Mouse (Mus musculus) forebrain, embryonic 11.5 days (tissue): Measurements from ENCODE around the gene Pdhb. TPM values are rescaled to one million over a fixed set of nuclear protein-coding genes. Genes with fewer than 3 reads are reported as not detected.

Experiments
- ATAC-seq: fragments of 200-750 bp; cut with Nextera tagmentation; replicated peaks from 2 replicates; pipeline ENCODE4 v1.8.0; 2017; ENCODE audit warnings: moderate TSS enrichment; ENCODE audit not compliant: low FRiP score
- DNase-seq: peaks from one replicate; pipeline ENCODE4 v3.0.0-alpha.2; 2017; ENCODE audit warnings: low spot score
- H3K27ac ChIP-seq: fragments of 300-500 bp; sonication (generic); 2 replicates; pipeline ENCODE4 v1.5.1; 2014; ENCODE audit warnings: low read depth, low read length
- H3K27me3 ChIP-seq: fragments of 300-500 bp; sonication (generic); 2 replicates; pipeline ENCODE4 v1.6.1; 2014; ENCODE audit warnings: mild to moderate bottlenecking, low read length, mixed read lengths; ENCODE audit not compliant: control insufficient read depth, insufficient read depth
- H3K36me3 ChIP-seq: fragments of 300-500 bp; sonication (generic); 2 replicates; pipeline ENCODE4 v1.6.1; 2014; ENCODE audit warnings: mild to moderate bottlenecking, low read length, moderate library complexity, mixed read lengths; ENCODE audit not compliant: control insufficient read depth, insufficient read depth
- H3K4me1 ChIP-seq: fragments of 300-500 bp; sonication (generic); replicated peaks from 2 replicates; pipeline ENCODE4 v1.6.1; 2014; ENCODE audit warnings: low read length, mixed read lengths; ENCODE audit not compliant: control insufficient read depth, insufficient read depth
- H3K4me2 ChIP-seq: fragments of 300-500 bp; sonication (generic); 2 replicates; pipeline ENCODE4 v1.6.1; 2014; ENCODE audit warnings: low read depth, mild to moderate bottlenecking, low read length, moderate library complexity, mixed read lengths; ENCODE audit not compliant: severe bottlenecking
- H3K4me3 ChIP-seq: fragments of 300-500 bp; sonication (generic); 2 replicates; pipeline ENCODE4 v1.5.1; 2014; ENCODE audit warnings: low read depth, low read length
- H3K9ac ChIP-seq: fragments of 300-500 bp; sonication (generic); 2 replicates; pipeline ENCODE4 v1.6.1; 2014; ENCODE audit warnings: low read length
- H3K9me3 ChIP-seq: fragments of 300-500 bp; sonication (generic); 2 replicates; pipeline ENCODE4 v1.6.1; 2016; ENCODE audit warnings: low read length, mixed read lengths; ENCODE audit not compliant: control insufficient read depth
- WGBS: fragments of 180-500 bp; shearing (Covaris S2); extraction: QIAGEN DNeasy Blood & Tissue Kit; methylation state at CpG from one replicate; pipeline ENCODE4 v1.1.7; 2014; 5-methylcytosine and 5-hydroxymethylcytosine counted together
- polyA plus RNA-seq: library from polyadenylated mRNA; unstranded; fragments of >200 nt; fragmentation: Nextera tagmentation; extraction: Ambion mirVana; gene quantifications from 2 replicates; pipeline ENCODE4 v1.2.1, GENCODE M21; 2014

Pdhb gene
- polyA plus RNA-seq, 1 experiment from 2014 or later, result 202 TPM

GRCm38 (mm10) chr14:8156947-8157346 is 15.9 kb downstream of the Pdhb start:
- Histone ChIP-seq H3K27me3 (no peaks in the 10 kb centered on the region), H3K4me2 (no peak overlapping the region), H3K9ac (no peak overlapping the region), H3K36me3 (no peaks in the 10 kb centered on the region; the same call in 1 of the 2 replicates), H3K9me3 (no peaks in the 10 kb centered on the region), H3K4me3 (no peak overlapping the region), H3K4me1 (no peaks in the 10 kb centered on the region), H3K27ac (no peak overlapping the region)
- DNase-seq (no peak), ATAC-seq (no peak)
- 43% methylated on average over 3 of the region's 3 CpGs for WGBS

GRCm38 (mm10) chr14:8154072-8154471 is 18.8 kb downstream of the Pdhb start:
- H3K4me1 ChIP-seq, result no peaks in the 10 kb centered on the region
- no peak overlapping the region for H3K4me3 ChIP-seq
- H3K9me3 ChIP-seq, result no peaks in the 10 kb centered on the region
- DNase-seq (no peak), ATAC-seq (no peak)
- H3K9ac ChIP-seq, result no peak overlapping the region
- WGBS, result 84% methylated on average over 3 of the region's 3 CpGs
- H3K4me2 ChIP-seq, result no peak overlapping the region
- H3K27ac ChIP-seq, result no peak overlapping the region
- H3K27me3 ChIP-seq, result no peaks in the 10 kb centered on the region
- no peaks in the 10 kb centered on the region for H3K36me3 ChIP-seq

- 93% methylated on average over 5 of the region's 5 CpGs for WGBS
- DNase-seq (no peak), ATAC-seq (no peak)
- Histone ChIP-seq H3K9ac (no peak overlapping the region), H3K9me3 (no peaks in the 10 kb centered on the region), H3K27ac (no peak overlapping the region), H3K4me1 (no peaks in the 10 kb centered on the region), H3K4me3 (no peak overlapping the region), H3K36me3 (no peaks in the 10 kb centered on the region), H3K4me2 (no peak overlapping the region), H3K27me3 (no peaks in the 10 kb centered on the region)
Observed at GRCm38 (mm10) chr14:8151757-8152156, 21.1 kb downstream of the Pdhb start.

- H3K27ac ChIP-seq, result no peak overlapping the region
- ATAC-seq (no peak), DNase-seq (no peak)
- no peaks in the 10 kb centered on the region; the same call in 1 of the 2 replicates for H3K36me3 ChIP-seq
- no peak overlapping the region for H3K4me2 ChIP-seq
- no peaks in the 10 kb centered on the region for H3K4me1 ChIP-seq
- no peak overlapping the region for H3K9ac ChIP-seq
- no peak overlapping the region for H3K4me3 ChIP-seq
- H3K9me3 ChIP-seq, result no peaks in the 10 kb centered on the region
- H3K27me3 ChIP-seq, result no peaks in the 10 kb centered on the region
- WGBS, result 83% methylated on average over 8 of the region's 8 CpGs
Observed at GRCm38 (mm10) chr14:8148842-8149241, 24.0 kb downstream of the Pdhb start.

GRCm38 (mm10) chr14:8146611-8147223 is 26.1 kb downstream of the Pdhb start:
- H3K27me3 ChIP-seq, result no peaks in the 10 kb centered on the region
- no peak for DNase-seq
- no peaks in the 10 kb centered on the region for H3K4me1 ChIP-seq
- H3K9ac ChIP-seq, result no peak overlapping the region
- H3K4me3 ChIP-seq, result no peak overlapping the region
- no peak overlapping the region for H3K4me2 ChIP-seq
- H3K27ac ChIP-seq, result no peak overlapping the region
- 88% methylated on average over 10 of the region's 11 CpGs for WGBS
- no peaks in the 10 kb centered on the region; the same call in 1 of the 2 replicates for H3K36me3 ChIP-seq
- H3K9me3 ChIP-seq, result no peaks in the 10 kb centered on the region
- no peak for ATAC-seq

- Histone ChIP-seq H3K9me3 (no peaks in the 10 kb centered on the region), H3K36me3 (no peaks in the 10 kb centered on the region; the same call in 1 of the 2 replicates), H3K4me1 (0 out of 2 replicates have a peak, but pooled peaks cover 3% of the 10 kb centered on the region), H3K27ac (no peak overlapping the region), H3K9ac (no peak overlapping the region), H3K27me3 (no peaks in the 10 kb centered on the region), H3K4me2 (no peak overlapping the region), H3K4me3 (no peak overlapping the region)
- 93% methylated on average over 13 of the region's 13 CpGs for WGBS
- ATAC-seq, result no peak
- DNase-seq, result no peak
Observed at GRCm38 (mm10) chr14:8145594-8146558, 26.9 kb downstream of the Pdhb start.

- Histone ChIP-seq H3K9ac (no peak overlapping the region), H3K27me3 (no peaks in the 10 kb centered on the region), H3K27ac (no peak overlapping the region), H3K4me1 (peaks cover 8% of the 10 kb centered on the region; the same call in 1 of the 2 replicates), H3K9me3 (no peaks in the 10 kb centered on the region), H3K4me3 (no peak overlapping the region), H3K36me3 (no peaks in the 10 kb centered on the region; the same call in 1 of the 2 replicates), H3K4me2 (no peak overlapping the region)
- 65% methylated on average over 2 of the region's 2 CpGs for WGBS
- ATAC-seq (no peak), DNase-seq (no peak)
Observed at GRCm38 (mm10) chr14:8141131-8141530, 31.7 kb downstream of the Pdhb start.

GRCm38 (mm10) chr14:8139724-8140710 is 32.8 kb downstream of the Pdhb start:
- WGBS, result 32% methylated on average over 23 of the region's 23 CpGs
- peak; percentile 53; the same call in 1 of the 2 replicates for ATAC-seq
- H3K4me2 ChIP-seq, result no peak overlapping the region
- H3K36me3 ChIP-seq, result no peaks in the 10 kb centered on the region; the same call in 1 of the 2 replicates
- H3K4me3 ChIP-seq, result no peak overlapping the region
- no peak overlapping the region for H3K27ac ChIP-seq
- DNase-seq, result peak; percentile 54
- no peak overlapping the region for H3K9ac ChIP-seq
- no peaks in the 10 kb centered on the region for H3K27me3 ChIP-seq
- H3K9me3 ChIP-seq, result no peaks in the 10 kb centered on the region
- H3K4me1 ChIP-seq, result peaks cover 8% of the 10 kb centered on the region; the same call in 1 of the 2 replicates
